Mouse (Mus musculus) heart, embryonic 14.5 days (tissue): ENCODE data around the gene Hist1h2bh. TPM values are rescaled to one million over a fixed set of nuclear protein-coding genes. Genes with fewer than 3 reads are reported as not detected.
"Not testable (repeated sequence)": the region's sequence is repeated elsewhere in the genome, so short reads cannot be mapped to it uniquely, and the experiment has no call there.

Experiments used
- ATAC-seq: fragments of 200-750 bp; cut with Nextera tagmentation; 2 replicates; pipeline ENCODE4 v1.8.0; 2017; ENCODE audit warnings: low read depth, moderate TSS enrichment; ENCODE audit not compliant: insufficient number of reproducible peaks, insufficient read depth, low FRiP score
- H3K27ac ChIP-seq, 2 experiments: fragments of 200-500 bp in 1 of 2; fragments of 300-500 bp in 1 of 2; sonication (generic) in 1 of 2; replicated peaks in 1 of 2; 2 replicates each; pipeline ENCODE4 v1.5.1; 2012 to 2014; ENCODE audit warnings: low read depth in 2 of 2, low read length in 2 of 2, control low read depth in 1 of 2, mild to moderate bottlenecking in 1 of 2, mixed read lengths in 1 of 2; ENCODE audit not compliant: control insufficient read depth in 1 of 2, insufficient read depth in 1 of 2
- H3K27me3 ChIP-seq: fragments of 300-500 bp; sonication (generic); 2 replicates; pipeline ENCODE4 v1.6.1; 2014; ENCODE audit warnings: mild to moderate bottlenecking, low read length, control low read depth; ENCODE audit not compliant: control insufficient read depth, insufficient read depth
- H3K36me3 ChIP-seq: fragments of 300-500 bp; sonication (generic); 2 replicates; pipeline ENCODE4 v1.6.1; 2014; ENCODE audit warnings: mild to moderate bottlenecking, control low read depth, low read length, mixed read lengths; ENCODE audit not compliant: control insufficient read depth, insufficient read depth
- H3K4me1 ChIP-seq, 2 experiments: fragments of 200-500 bp in 1 of 2; fragments of 300-500 bp in 1 of 2; sonication (generic) in 1 of 2; 2 replicates each; pipeline ENCODE4 v1.6.1; 2012 to 2014; ENCODE audit warnings: low read length in 2 of 2, control low read depth in 1 of 2, mixed read lengths in 1 of 2; ENCODE audit not compliant: control insufficient read depth in 2 of 2, insufficient read depth in 2 of 2
- H3K4me2 ChIP-seq: fragments of 300-500 bp; sonication (generic); 2 replicates; pipeline ENCODE4 v1.6.1; 2014; ENCODE audit warnings: mild to moderate bottlenecking, low read length
- H3K4me3 ChIP-seq, 2 experiments: fragments of 200-500 bp in 1 of 2; fragments of 300-500 bp in 1 of 2; sonication (generic) in 1 of 2; 2 replicates each; pipeline ENCODE4 v1.5.1; 2012 to 2014; ENCODE audit warnings: low read length in 2 of 2, mild to moderate bottlenecking in 2 of 2, control low read depth in 1 of 2, low read depth in 1 of 2, moderate library complexity in 1 of 2; ENCODE audit not compliant: control insufficient read depth in 1 of 2, insufficient read depth in 1 of 2
- H3K9ac ChIP-seq: fragments of 300-500 bp; sonication (generic); 2 replicates; pipeline ENCODE4 v1.6.1; 2014; ENCODE audit warnings: mild to moderate bottlenecking, low read length
- H3K9me3 ChIP-seq: fragments of 300-500 bp; sonication (generic); 2 replicates; pipeline ENCODE4 v1.6.1; 2016; ENCODE audit warnings: low read length, control low read depth; ENCODE audit not compliant: control insufficient read depth
- WGBS: fragments of 180-500 bp; shearing (Covaris S2); extraction: QIAGEN DNeasy Blood & Tissue Kit; methylation state at CpG from one replicate; pipeline ENCODE4 v1.1.7; 2014; 5-methylcytosine and 5-hydroxymethylcytosine counted together
- polyA plus RNA-seq: library from polyadenylated mRNA; unstranded; fragments of >200 nt; fragmentation: Nextera tagmentation; extraction: Ambion mirVana; gene quantifications from 2 replicates; pipeline ENCODE4 v1.2.1, GENCODE M21; 2014

Hist1h2bh gene
- polyA plus RNA-seq, 1 experiment from 2014 or later, result 0.65 TPM

DNA sequence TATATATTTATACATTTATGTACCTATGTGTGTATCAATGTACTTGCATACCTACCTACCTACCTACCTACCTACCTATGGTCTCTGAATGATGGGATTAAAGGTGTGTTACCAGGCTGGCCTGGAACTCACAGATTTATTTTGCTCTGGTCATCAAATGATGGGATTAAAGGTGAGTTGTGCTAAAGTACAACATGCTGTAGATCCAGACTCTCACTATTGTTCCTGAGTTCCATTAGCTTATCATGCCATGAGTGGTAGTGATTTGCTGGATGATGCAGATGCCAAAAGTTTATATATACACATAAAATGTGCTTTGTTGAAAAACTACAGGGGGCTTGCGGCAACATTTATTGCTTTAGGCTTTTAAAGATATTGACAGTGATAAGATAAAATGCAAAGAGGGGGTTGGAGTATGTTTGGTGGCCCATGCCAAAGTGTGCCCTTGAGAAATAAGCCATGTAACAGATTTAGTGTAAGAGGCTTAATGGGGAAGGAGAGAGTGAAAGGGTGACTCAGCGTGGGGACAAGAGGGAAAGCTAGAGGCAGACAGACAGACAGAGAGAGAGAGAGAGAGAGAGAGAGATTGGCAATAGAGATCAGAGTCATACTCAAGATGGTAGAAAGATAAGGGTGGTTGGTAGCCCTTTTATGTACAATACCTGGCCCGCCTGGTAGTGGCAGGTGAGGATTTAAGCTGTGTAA is 6.0 kb downstream of the Hist1h2bh start:
- no peak for ATAC-seq
- no peaks in the 10 kb centered on the region for H3K36me3 ChIP-seq
- no peak overlapping the region for H3K27ac ChIP-seq
- WGBS, result 80% methylated on average over 3 of the region's 3 CpGs
- H3K27me3 ChIP-seq, result no peaks in the 10 kb centered on the region
- peak overlapping the region; percentile 78; the same call in 1 of the 2 replicates for H3K9ac ChIP-seq
- no peaks in the 10 kb centered on the region for H3K9me3 ChIP-seq
- peak overlapping the region in 1 of 2 experiments; percentile 48; a peak in 2 of 4 replicates for H3K4me3 ChIP-seq
- H3K4me1 ChIP-seq, result peaks cover 5 to 28% of the 10 kb centered on the region in 2 experiments
- H3K4me2 ChIP-seq, result peak overlapping the region; percentile 71

DNA sequence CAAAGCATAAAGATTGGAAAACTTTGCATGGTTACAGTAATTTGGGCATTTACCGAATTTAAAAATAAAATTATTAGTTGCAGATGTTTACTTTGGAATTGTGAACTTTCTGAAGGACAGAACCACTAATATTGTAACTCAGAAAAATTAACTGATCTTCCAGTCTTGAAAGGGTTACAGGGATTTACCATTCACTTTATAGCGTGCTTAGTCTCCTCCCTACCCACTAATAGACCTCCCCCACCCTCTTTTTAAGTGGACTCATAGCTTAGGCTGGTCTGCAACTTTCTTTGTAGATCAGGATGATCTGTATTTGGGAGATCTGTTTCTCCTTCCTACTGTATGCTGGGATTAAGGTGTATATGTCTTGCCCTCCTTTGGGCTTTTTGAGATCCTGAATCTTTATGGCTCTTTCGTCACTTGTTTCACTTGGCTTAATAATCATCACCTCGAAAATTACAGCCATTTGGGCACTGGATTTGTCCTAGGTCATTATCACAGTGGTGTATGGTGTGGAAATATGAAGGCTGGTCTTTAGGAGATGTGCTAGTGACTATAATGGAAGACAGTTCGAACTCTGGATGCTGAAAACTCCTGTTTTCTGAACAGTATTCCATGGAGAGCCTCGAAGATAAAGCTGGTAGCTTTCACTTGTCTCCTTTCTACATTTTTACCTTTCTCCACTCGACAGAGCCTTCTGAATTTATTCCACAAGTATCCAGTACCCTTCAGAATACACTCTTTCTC is 6.9 kb downstream of the Hist1h2bh start:
- Histone ChIP-seq H3K4me1 (peaks cover 5 to 30% of the 10 kb centered on the region in 2 experiments), H3K27me3 (no peaks in the 10 kb centered on the region), H3K36me3 (no peaks in the 10 kb centered on the region), H3K9me3 (no peaks in the 10 kb centered on the region), H3K9ac (peak overlapping the region; percentile 78), H3K4me2 (peak overlapping the region; percentile 71), H3K4me3 (peak overlapping the region; percentile 8 to 48; a peak in 3 of 4 replicates), H3K27ac (peak overlapping the region in 1 of 2 experiments; percentile 77; a peak in 1 of 4 replicates)
- ATAC-seq, result no peak
- 23% methylated on average over 7 of the region's 7 CpGs for WGBS

GRCm38 (mm10) chr13:23535137-23536075 is 7.8 kb downstream of the Hist1h2bh start, which contains the start of gene Hist1h3g:
Hist1h3g (plus strand) TSS chr13:23535422.
- H3K36me3 ChIP-seq, H3K9me3 ChIP-seq, H3K27me3 ChIP-seq: not testable (repeated sequence)
- Histone ChIP-seq H3K27ac (peak within 1 kb of the TSS; percentile 68 to 95), H3K9ac (peak within 1 kb of the TSS; percentile 78), H3K4me2 (peak within 1 kb of the TSS; percentile 71), H3K4me3 (peak within 1 kb of the TSS; percentile 48 to 51), H3K4me1 (peaks cover 5 to 30% of the 10 kb centered on the region in 2 experiments)
- peak; percentile 85 for ATAC-seq
- WGBS, result under 1% methylated on average over 37 of the region's 62 CpGs

DNA sequence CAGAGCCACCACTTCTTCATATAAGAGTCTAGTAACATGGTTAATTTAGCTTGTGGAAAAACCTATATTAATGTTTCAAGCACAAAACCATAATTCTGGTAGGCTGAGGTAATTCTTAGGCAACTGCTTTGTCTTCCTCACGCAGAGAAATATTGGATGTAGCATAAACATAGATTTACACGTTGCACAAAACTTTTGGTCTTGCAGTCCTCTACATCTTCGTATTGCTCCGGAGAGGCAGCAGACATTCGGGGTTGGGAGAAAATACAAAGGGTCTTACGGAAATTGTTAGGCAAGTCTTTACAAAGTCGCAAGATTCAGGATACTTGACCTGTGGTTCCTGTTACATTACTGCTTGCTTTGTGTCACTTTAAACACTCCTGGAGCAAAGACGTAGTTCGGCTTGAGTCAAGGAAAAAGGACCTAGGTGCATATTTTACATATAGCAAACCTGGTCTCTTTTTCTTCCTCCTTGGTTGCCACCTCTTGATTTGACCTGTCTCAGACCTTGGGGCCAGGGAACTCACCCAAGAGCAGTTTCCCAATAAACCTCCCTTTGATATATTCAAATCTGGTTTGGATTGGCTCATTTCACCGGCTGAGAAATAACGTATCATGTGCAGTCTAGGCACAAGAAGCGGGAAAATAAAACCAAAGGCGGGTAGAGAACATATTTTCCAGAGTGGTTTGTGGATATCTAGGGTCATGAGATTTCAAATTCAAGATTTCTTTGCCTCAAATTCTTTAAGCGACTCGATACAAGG is 8.6 kb downstream of the Hist1h2bh start:
- peak overlapping the region; percentile 68 to 95 for H3K27ac ChIP-seq
- WGBS, result 1% methylated on average over 15 of the region's 15 CpGs

DNA sequence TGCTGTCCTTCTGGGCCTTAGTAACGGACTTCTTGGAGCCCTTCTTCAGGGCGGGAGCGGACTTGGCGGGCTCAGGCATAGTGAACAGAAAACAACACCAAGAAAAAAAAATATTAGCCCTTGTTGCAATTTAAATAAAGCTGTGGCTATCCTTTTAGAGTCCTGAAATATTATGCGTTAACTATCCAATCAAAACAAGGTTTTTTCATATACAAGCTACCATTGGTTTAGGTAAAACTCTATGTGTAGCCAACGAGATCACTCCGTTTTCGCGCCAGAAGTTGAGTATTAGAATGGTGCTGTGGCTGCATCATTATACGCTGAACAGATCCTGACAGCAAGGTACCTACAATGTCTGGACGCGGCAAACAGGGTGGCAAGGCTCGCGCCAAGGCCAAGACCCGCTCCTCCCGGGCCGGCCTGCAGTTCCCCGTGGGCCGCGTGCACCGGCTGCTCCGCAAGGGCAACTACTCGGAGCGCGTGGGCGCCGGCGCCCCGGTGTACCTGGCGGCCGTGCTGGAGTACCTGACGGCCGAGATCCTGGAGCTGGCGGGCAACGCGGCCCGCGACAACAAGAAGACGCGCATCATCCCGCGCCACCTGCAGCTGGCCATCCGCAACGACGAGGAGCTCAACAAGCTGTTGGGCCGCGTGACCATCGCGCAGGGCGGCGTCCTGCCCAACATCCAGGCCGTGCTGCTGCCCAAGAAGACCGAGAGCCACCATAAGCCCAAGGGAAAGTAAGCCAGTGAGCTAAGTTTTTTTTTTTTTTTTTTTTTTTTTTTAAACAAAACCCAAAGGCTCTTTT is 9.4 kb downstream of the Hist1h2bh start, which contains the start of gene Hist1h2af:
TSS of gene Hist1h2af (plus strand) at position 347 of the 808 bp plus-strand sequence.
- Histone ChIP-seq H3K4me3 (peak within 1 kb of the TSS; percentile 36 to 48), H3K4me2 (peak within 1 kb of the TSS; percentile 71), H3K4me1 (peaks cover 8 to 35% of the 10 kb centered on the region in 2 experiments), H3K27ac (peak within 1 kb of the TSS; percentile 89 to 95), H3K9ac (peak within 1 kb of the TSS; percentile 71)
- H3K27me3 ChIP-seq, ATAC-seq, H3K9me3 ChIP-seq, H3K36me3 ChIP-seq: not testable (repeated sequence)
- under 1% methylated on average over 23 of the region's 53 CpGs for WGBS

More for the DNA sequence above, 8.6 kb downstream of the Hist1h2bh start:
- no peaks in the 10 kb centered on the region for H3K27me3 ChIP-seq
- no peaks in the 10 kb centered on the region for H3K36me3 ChIP-seq
- no peak for ATAC-seq
- peak overlapping the region; percentile 71 for H3K9ac ChIP-seq
- peak overlapping the region; percentile 71 for H3K4me2 ChIP-seq
- H3K9me3 ChIP-seq, result no peaks in the 10 kb centered on the region
- peak overlapping the region; percentile 24 to 48; a peak in 3 of 4 replicates for H3K4me3 ChIP-seq
- peaks cover 5 to 30% of the 10 kb centered on the region in 2 experiments for H3K4me1 ChIP-seq

DNA sequence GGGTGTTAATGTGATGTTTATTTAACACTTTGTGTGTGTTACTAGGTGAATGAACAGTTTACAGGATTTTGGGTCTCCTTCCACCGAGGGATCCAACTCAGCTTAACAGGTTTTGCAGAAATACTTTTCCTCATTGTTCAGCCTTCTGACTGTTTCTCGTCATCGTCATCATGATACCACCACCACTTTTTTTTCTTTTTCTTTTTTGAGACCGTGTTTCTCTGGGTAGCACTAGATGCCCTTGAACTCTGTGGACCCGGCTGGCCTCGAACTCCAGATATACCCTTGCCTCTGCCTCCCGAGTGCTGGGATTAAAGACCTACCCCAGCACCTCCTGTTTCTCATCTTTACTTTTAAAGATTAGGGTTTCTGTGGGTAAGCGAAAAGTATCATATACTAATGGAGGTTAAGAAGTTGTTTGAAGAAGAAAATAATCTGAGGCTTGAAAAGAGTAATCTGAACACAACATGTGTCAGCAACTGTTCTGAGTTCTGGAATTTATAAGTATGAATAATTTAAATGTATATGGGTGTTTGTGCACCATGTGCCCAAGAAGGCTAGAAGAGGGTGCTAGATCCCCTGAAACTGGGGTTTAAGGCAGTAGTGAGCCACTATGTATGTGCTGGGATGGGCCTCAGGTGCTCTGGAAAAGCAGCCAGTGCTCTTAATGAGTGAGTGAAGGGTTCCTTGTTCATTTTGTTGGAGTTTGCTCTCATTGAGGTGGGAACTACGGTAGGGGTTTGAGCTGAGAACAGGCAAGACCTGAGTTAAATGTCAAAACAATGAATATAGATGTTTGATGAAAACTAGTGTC is 10.7 kb downstream of the Hist1h2bh start:
- Histone ChIP-seq H3K36me3 (no peaks in the 10 kb centered on the region), H3K4me2 (peak overlapping the region; percentile 71), H3K27me3 (no peaks in the 10 kb centered on the region), H3K9me3 (no peaks in the 10 kb centered on the region), H3K27ac (peak overlapping the region; percentile 61 to 95), H3K4me1 (peaks cover 8 to 36% of the 10 kb centered on the region in 2 experiments), H3K9ac (peak overlapping the region; percentile 71), H3K4me3 (peak overlapping the region; percentile 21 to 67; a peak in 3 of 4 replicates)
- WGBS, result 24% methylated on average over 9 of the region's 9 CpGs
- no peak for ATAC-seq
